Mouse (Mus musculus) ES-E14 (cell line): Measurements from ENCODE around the gene Ndrg3. TPM values are rescaled to one million over a fixed set of nuclear protein-coding genes. Genes with fewer than 3 reads are reported as not detected.
"Not testable (repeated sequence)": the region's sequence is repeated elsewhere in the genome, so short reads cannot be mapped to it uniquely, and the experiment has no call there.

Experiments
- DNase-seq: peaks from one replicate; pipeline ENCODE4 v3.0.0-alpha.2; 2013; ENCODE audit warnings: low read depth, low spot score
- H3K27ac ChIP-seq: 2 replicates; pipeline ENCODE4 v1.5.1; 2012; ENCODE audit warnings: low read depth, mild to moderate bottlenecking, low read length, moderate library complexity, mixed read lengths; ENCODE audit not compliant: poor library complexity, insufficient read depth, severe bottlenecking
- H3K36me3 ChIP-seq: 2 replicates; pipeline ENCODE4 v1.6.1; 2012; ENCODE audit warnings: mild to moderate bottlenecking, low read length, moderate library complexity, mixed read lengths; ENCODE audit not compliant: control insufficient read depth, poor library complexity, insufficient read depth, severe bottlenecking
- H3K4me1 ChIP-seq, 2 experiments: fragments of 150-350 bp in 1 of 2; sonication (generic) in 1 of 2; 2 replicates each; pipeline ENCODE4 v1.6.1; 2012; ENCODE audit warnings: low read length in 2 of 2, mild to moderate bottlenecking in 1 of 2, mixed read lengths in 1 of 2; ENCODE audit not compliant: control insufficient read depth in 2 of 2, insufficient read depth in 2 of 2, poor library complexity in 1 of 2
- H3K4me3 ChIP-seq, 2 experiments: fragments of 150-350 bp in 1 of 2; sonication (generic) in 1 of 2; 2 replicates each; pipeline ENCODE4 v1.5.1; 2012; ENCODE audit warnings: low read length in 2 of 2, low read depth in 1 of 2, mild to moderate bottlenecking in 1 of 2, mixed read lengths in 1 of 2; ENCODE audit not compliant: insufficient read depth in 1 of 2, poor library complexity in 1 of 2, severe bottlenecking in 1 of 2
- H3K9ac ChIP-seq: 2 replicates; pipeline ENCODE4 v1.6.1; 2012; ENCODE audit warnings: low read depth, mild to moderate bottlenecking, low read length, mixed read lengths; ENCODE audit not compliant: poor library complexity, insufficient read depth, severe bottlenecking
- H3K9me3 ChIP-seq: fragments of 150-350 bp; sonication (generic); 2 replicates; pipeline ENCODE4 v1.6.1; 2012; ENCODE audit warnings: low read depth, mild to moderate bottlenecking, low read length; ENCODE audit not compliant: control insufficient read depth, insufficient read depth
- CHD2 ChIP-seq: IDR thresholded peaks from 2 replicates; pipeline ENCODE4 v1.6.1; 2014; ENCODE audit warnings: mild to moderate bottlenecking, low read depth, low read length, inconsistent platforms
- HCFC1 ChIP-seq: IDR thresholded peaks from 2 replicates; pipeline ENCODE4 v1.6.1; 2012; ENCODE audit warnings: low read length, inconsistent platforms, borderline replicate concordance; ENCODE audit not compliant: insufficient read depth
- MAFK ChIP-seq: IDR thresholded peaks from 2 replicates; pipeline ENCODE4 v1.6.1; 2014; ENCODE audit warnings: mild to moderate bottlenecking, low read depth, low read length, inconsistent platforms; ENCODE audit not compliant: insufficient read depth
- ZC3H11A ChIP-seq: IDR thresholded peaks from 2 replicates; pipeline ENCODE4 v1.6.1; 2012; ENCODE audit warnings: low read depth, mild to moderate bottlenecking, inconsistent platforms, low read length, borderline replicate concordance
- ZNF384 ChIP-seq: IDR thresholded peaks from 2 replicates; pipeline ENCODE4 v1.6.1; 2012; ENCODE audit warnings: low read depth, low read length, inconsistent platforms
- in situ Hi-C, 2 experiments: fragments of 600-800 bp; cut with MboI; formaldehyde crosslinking; loops; one replicate each; pipeline ENCODE4 v1.15.1; 2025; ENCODE audit warnings: low sequenced_read_pairs in 2 of 2, inconsistent platforms in 1 of 2; ENCODE audit not compliant: unreplicated experiment in 2 of 2
- total RNA-seq: library from RNA; depleted of rRNA; stranded (reverse); fragments of 300-350 nt; gene quantifications from 2 replicates; pipeline ENCODE4 v1.2.3, GENCODE M21; 2012

Ndrg3 gene
- total RNA-seq, 1 experiment = 13.1 TPM

DNA sequence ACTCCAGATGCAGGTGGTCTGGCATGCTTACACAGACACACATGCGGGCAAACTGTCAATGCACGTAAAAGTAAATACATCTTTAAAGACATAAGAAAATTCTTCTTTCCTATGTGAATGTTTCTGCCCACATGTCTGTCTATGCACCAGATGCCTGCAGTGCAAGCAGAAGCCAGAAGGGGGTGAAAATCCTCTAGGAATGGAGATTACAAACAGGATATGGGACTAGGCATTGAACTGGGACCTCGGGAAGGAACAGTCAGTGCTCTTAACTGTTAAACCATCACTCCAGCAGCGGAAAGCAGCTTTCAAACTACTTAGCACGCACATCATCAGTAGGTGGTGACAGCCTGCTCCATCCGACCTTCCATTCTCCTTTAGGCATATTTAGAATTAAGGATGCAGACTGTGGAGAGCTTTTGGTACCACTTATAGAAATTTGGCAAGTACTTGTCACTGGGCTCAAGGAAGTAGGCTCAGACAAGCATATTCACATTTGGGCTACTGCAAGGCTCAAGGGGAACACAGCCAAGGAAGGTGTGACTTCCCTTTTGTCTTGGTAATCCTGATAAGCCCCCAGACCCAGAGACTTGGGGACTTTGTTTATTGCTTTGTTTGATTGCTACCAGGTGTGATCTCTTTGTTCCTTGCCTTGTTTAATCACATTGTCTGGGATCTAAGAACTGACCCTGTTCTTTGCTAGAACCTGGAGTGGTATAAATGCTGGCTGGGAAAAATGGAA is 86.7 kb downstream of the Ndrg3 start:
- Histone ChIP-seq H3K4me1 (no peaks in the 10 kb centered on the region), H3K4me3 (no peak overlapping the region), H3K9ac (no peak overlapping the region), H3K36me3 (no peaks in the 10 kb centered on the region), H3K27ac (no peak overlapping the region), H3K9me3 (no peaks in the 10 kb centered on the region)
- TF ChIP-seq HCFC1 (no peak), ZC3H11A (peak; percentile 49; the same call in 1 of the 2 replicates), CHD2 (no peak)
- in situ Hi-C loops = no loop called here
- DNase-seq = peak; percentile 22

DNA sequence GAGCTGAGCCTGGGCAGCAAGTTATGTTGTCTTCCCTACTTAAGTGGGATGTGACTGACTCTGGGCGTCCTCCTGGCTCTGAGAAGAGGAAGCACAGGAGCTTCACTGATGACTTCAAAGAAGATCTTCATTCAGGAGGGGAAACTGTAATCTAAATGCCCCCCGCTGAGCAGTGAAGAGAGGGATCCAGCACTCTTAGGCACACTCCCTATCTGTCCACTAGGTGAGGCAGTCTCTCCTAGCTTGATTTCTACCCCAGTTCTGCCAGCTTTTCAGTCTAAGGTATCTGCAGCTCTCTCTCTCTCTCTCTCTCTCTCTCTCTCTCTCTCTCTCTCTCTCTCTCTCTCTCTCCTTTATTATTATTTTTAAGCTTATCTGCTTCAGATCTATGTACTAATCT is 88.5 kb downstream of the Ndrg3 start:
- Histone ChIP-seq H3K9ac (no peak overlapping the region), H3K4me3 (no peak overlapping the region), H3K27ac (no peak overlapping the region), H3K9me3 (no peaks in the 10 kb centered on the region), H3K4me1 (no peaks in the 10 kb centered on the region), H3K36me3 (no peaks in the 10 kb centered on the region)
- DNase-seq = peak; percentile 27
- TF ChIP-seq CHD2 = no peak
- no peak for TF ChIP-seq ZC3H11A
- no peak for TF ChIP-seq ZNF384
- no peak for TF ChIP-seq MAFK
- TF ChIP-seq HCFC1 = no peak
- in situ Hi-C loops = no loop called here

DNA sequence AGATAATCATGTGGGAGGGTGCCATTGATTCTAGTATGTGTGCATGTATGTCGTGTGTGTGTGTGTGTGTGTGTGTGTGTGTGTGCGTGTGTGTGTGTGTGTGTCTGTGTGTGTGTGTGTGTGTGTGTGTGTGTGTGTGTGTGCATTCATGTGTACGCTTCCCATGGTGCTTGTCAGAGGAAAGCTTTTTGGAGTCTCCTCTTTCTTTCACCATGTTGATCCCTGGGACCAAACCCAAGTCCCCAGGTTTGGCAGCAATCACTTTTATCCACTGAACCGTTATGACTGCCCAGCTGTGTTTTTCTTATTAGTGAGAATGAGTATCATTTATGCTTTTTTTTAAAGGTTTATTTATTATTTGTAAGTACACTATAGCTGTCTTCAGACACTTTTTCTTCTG is 89.4 kb downstream of the Ndrg3 start:
- in situ Hi-C loops, H3K9ac ChIP-seq, H3K4me3 ChIP-seq, H3K4me1 ChIP-seq, H3K27ac ChIP-seq, DNase-seq, H3K9me3 ChIP-seq, H3K36me3 ChIP-seq: not testable (repeated sequence)

DNA sequence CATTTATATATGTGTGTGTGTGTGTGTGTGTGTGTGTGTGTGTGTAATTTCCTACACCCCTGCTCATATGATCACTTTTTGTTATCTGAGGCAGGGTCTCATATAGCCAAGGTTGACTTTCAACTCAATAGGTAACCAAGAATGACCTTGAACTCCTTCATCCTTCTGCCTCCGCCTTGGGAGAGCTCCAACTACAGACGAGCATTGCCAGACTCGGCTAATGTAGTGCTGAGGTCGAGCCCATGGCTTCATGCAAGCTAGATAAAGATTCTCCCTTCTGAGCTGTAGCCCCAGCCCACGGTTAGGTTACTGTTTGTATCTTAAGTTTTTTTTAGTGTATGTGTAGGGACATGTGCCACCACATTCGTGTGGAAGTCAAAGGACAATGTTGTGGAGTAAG is 90.0 kb downstream of the Ndrg3 start:
- Histone ChIP-seq H3K27ac (no peak overlapping the region), H3K4me3 (no peak overlapping the region), H3K4me1 (no peaks in the 10 kb centered on the region), H3K9me3 (no peaks in the 10 kb centered on the region), H3K36me3 (no peaks in the 10 kb centered on the region), H3K9ac (no peak overlapping the region)
- in situ Hi-C loops = no loop called here
- no peak for TF ChIP-seq ZNF384
- no peak for TF ChIP-seq HCFC1
- no peak for DNase-seq

DNA sequence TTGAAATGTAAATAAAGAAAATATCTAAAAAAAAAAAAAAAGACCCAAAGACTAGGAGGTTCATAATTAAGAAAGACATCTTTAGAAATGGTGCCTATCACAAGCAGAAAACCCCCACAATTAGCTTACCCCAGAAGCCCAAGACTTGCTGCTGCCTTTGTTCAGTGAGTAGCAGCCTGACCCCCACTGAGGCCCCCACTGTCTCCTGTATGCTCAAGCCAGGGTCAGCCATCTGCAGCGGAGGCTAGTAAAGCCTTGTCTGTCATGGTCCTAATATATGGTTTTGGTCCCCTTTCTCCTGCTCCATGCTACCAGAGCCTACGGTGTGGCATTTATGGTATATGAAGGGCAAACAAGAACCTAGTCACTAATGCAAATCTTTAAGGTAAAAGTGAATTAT is 90.5 kb downstream of the Ndrg3 start:
- no peak for DNase-seq
- in situ Hi-C loops = no loop called here
- H3K4me1 ChIP-seq = no peaks in the 10 kb centered on the region
- no peak overlapping the region for H3K9ac ChIP-seq
- no peaks in the 10 kb centered on the region for H3K36me3 ChIP-seq
- no peak overlapping the region for H3K4me3 ChIP-seq
- H3K27ac ChIP-seq = no peak overlapping the region
- no peaks in the 10 kb centered on the region for H3K9me3 ChIP-seq
- TF ChIP-seq ZNF384 = no peak
- no peak for TF ChIP-seq HCFC1
- no peak for TF ChIP-seq MAFK
- no peak for TF ChIP-seq CHD2
- no peak for TF ChIP-seq ZC3H11A
